Mouse (Mus musculus) testis, postnatal 14 days (tissue): ENCODE results near the gene Btbd16.

Experiments used
- DNase-seq: peaks from one replicate; pipeline ENCODE4 v3.0.0; 2021; ENCODE audit warnings: low spot score

The Btbd16 gene

GRCm38 (mm10) chr7:130816243-130816642, 42.4 kb downstream of the Btbd16 start:
- DNase-seq: no peak

- no peak for DNase-seq
These were observed 44.9 kb downstream of the Btbd16 start for GRCm38 (mm10) chr7:130818813-130819212.

- DNase-seq: no peak
These were observed 45.8 kb downstream of the Btbd16 start for GRCm38 (mm10) chr7:130819624-130820023.

- no peak for DNase-seq
These were observed 50.1 kb downstream of the Btbd16 start for GRCm38 (mm10) chr7:130823992-130824391.

GRCm38 (mm10) chr7:130826343-130826742, 52.5 kb downstream of the Btbd16 start:
- no peak for DNase-seq

- DNase-seq: no peak
These were observed 53.6 kb downstream of the Btbd16 start for GRCm38 (mm10) chr7:130827431-130827830.

GRCm38 (mm10) chr7:130827844-130828403, 54.1 kb downstream of the Btbd16 start:
- DNase-seq: no peak

GRCm38 (mm10) chr7:130828475-130828874, 54.6 kb downstream of the Btbd16 start:
- no peak for DNase-seq

GRCm38 (mm10) chr7:130831586-130831985, 57.7 kb downstream of the Btbd16 start:
- DNase-seq: no peak

- DNase-seq: no peak
These were observed 60.4 kb downstream of the Btbd16 start for GRCm38 (mm10) chr7:130834299-130834698.

GRCm38 (mm10) chr7:130834958-130835861, 61.3 kb downstream of the Btbd16 start:
- DNase-seq: no peak

GRCm38 (mm10) chr7:130836066-130836465, 62.2 kb downstream of the Btbd16 start:
- no peak for DNase-seq

- no peak for DNase-seq
These were observed 64.2 kb downstream of the Btbd16 start for GRCm38 (mm10) chr7:130837941-130838657.

- no peak for DNase-seq
These were observed 64.8 kb downstream of the Btbd16 start for GRCm38 (mm10) chr7:130838658-130839025.

- DNase-seq: no peak
These were observed 65.7 kb downstream of the Btbd16 start for GRCm38 (mm10) chr7:130839380-130840100.

- no peak for DNase-seq
These were observed 73.4 kb downstream of the Btbd16 start for GRCm38 (mm10) chr7:130847164-130847718.

GRCm38 (mm10) chr7:130854684-130855292, 80.9 kb downstream of the Btbd16 start:
- DNase-seq: no peak

- DNase-seq: no peak
These were observed 81.8 kb downstream of the Btbd16 start for GRCm38 (mm10) chr7:130855681-130856080.

GRCm38 (mm10) chr7:130857973-130858372, 84.1 kb downstream of the Btbd16 start:
- DNase-seq: no peak

- no peak for DNase-seq
These were observed 86.1 kb downstream of the Btbd16 start for GRCm38 (mm10) chr7:130859926-130860325.

GRCm38 (mm10) chr7:130860721-130861142, 86.9 kb downstream of the Btbd16 start:
- peak; percentile 52 for DNase-seq
